Mouse (Mus musculus) myocyte (in vitro differentiated cells): ENCODE data around the gene Ifi47.

Experiments
- E2F4 ChIP-seq: IDR thresholded peaks from one replicate; pipeline ENCODE4 v1.6.1; 2011; ENCODE audit warnings: mild to moderate bottlenecking, control low read depth, moderate library complexity; ENCODE audit not compliant: insufficient read depth
- MAX ChIP-seq: IDR thresholded peaks from one replicate; pipeline ENCODE4 v1.6.1; 2011; ENCODE audit warnings: low read depth, mild to moderate bottlenecking, control low read depth
- MYOG ChIP-seq, 3 experiments: IDR thresholded peaks; one replicate each; pipeline ENCODE4 v1.6.1; 2011; ENCODE audit warnings: control low read depth in 2 of 3, low read depth in 2 of 3, mild to moderate bottlenecking in 2 of 3; ENCODE audit not compliant: insufficient read length in 2 of 3, control insufficient read depth in 1 of 3, insufficient read depth in 1 of 3
- POLR2A ChIP-seq: IDR thresholded peaks from one replicate; pipeline ENCODE4 v1.6.1; 2011; ENCODE audit warnings: low read depth, mild to moderate bottlenecking, control low read depth, moderate library complexity; ENCODE audit not compliant: insufficient read length
- POLR2AphosphoS2 ChIP-seq: IDR thresholded peaks from one replicate; pipeline ENCODE4 v1.6.1; 2011; ENCODE audit warnings: low read depth, control low read depth; ENCODE audit not compliant: insufficient read length
- REST ChIP-seq: IDR thresholded peaks from one replicate; pipeline ENCODE4 v1.6.1; 2011; ENCODE audit warnings: mild to moderate bottlenecking, control low read depth, moderate library complexity; ENCODE audit not compliant: insufficient read depth, insufficient read length
- TCF12 ChIP-seq: IDR thresholded peaks from one replicate; pipeline ENCODE4 v1.6.1; 2011; ENCODE audit warnings: mild to moderate bottlenecking, control low read depth; ENCODE audit not compliant: poor library complexity, insufficient read depth, severe bottlenecking
- USF1 ChIP-seq: IDR thresholded peaks from one replicate; pipeline ENCODE4 v1.6.1; 2011; ENCODE audit warnings: low read depth, mild to moderate bottlenecking, control low read depth, moderate library complexity

GRCm38 (mm10) chr11:49141974-49142373, 65.6 kb downstream of the Ifi47 start, which contains the start of gene Olfr1395:
- no peak for TF ChIP-seq POLR2A
- TF ChIP-seq REST = no peak
- TF ChIP-seq MAX = no peak
- TF ChIP-seq TCF12 = no peak
- TF ChIP-seq POLR2AphosphoS2 = no peak
- TF ChIP-seq USF1 = no peak
- TF ChIP-seq E2F4 = no peak
- no peak for TF ChIP-seq MYOG (IDR thresholded peaks at IDR 0.05; ENCODE audit: control insufficient read depth in 1 of 3, insufficient read depth in 1 of 3, insufficient read length in 2 of 3, low read depth in 2 of 3)
